Mouse (Mus musculus): Measurements from ENCODE around the gene Nup93. TPM values are rescaled to one million over a fixed set of nuclear protein-coding genes. Genes with fewer than 3 reads are reported as not detected.

Gene Nup93
- polyA plus RNA-seq (2012; rRNA removed; ENCODE audit: low replicate concordance), result 11.8 and 16.8 TPM in 2 replicates

GRCm38 (mm10) chr8:94214252-94215173 lies at the start of gene Nup93:
Nup93 (plus strand) TSS chr8:94214564.

DNA sequence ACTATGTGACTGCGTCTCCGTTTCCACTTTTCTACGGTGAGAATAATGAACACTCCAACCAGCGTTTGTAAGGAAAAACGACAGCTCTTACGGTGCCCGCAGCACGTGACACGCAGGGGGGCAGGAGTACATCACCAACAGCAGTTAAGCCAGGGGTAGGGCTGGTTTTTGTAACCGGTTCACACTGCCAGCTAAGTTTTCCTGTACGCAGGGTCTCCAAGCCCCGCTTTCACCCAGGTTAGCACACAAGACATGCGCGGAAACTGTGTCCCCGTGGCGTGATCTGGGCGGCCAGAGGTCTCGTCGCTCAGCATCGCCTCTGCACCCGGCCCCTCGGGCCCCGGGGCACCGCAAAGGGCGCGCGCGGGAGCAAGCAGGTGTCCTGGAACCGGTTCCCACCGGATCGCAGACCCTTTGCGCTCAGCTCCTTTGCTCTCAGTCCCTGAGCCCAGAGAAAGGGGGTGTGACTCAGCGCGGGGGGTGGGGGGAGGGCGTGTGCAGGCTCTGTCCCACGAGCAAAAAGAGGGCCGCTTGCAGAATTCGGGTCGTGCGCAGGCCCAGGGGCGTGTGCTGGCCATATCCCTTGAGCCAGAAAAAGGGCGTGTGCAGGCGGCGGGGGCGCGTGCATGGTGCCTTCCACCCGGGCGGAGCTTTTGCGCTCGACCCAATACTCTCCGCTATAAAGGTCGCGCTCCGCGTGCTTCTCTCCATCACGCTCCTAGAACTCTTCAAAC lies 42.1 kb upstream of the Nup93 start, which contains the start of gene Mt2:
Gene Mt2, plus strand, starts transcription at position 590 of the 734 bp plus-strand sequence.

GRCm38 (mm10) chr8:94178857-94179712 lies 35.3 kb upstream of the Nup93 start, which contains the start of gene Mt1:
Mt1 (plus strand) TSS chr8:94179082.

DNA sequence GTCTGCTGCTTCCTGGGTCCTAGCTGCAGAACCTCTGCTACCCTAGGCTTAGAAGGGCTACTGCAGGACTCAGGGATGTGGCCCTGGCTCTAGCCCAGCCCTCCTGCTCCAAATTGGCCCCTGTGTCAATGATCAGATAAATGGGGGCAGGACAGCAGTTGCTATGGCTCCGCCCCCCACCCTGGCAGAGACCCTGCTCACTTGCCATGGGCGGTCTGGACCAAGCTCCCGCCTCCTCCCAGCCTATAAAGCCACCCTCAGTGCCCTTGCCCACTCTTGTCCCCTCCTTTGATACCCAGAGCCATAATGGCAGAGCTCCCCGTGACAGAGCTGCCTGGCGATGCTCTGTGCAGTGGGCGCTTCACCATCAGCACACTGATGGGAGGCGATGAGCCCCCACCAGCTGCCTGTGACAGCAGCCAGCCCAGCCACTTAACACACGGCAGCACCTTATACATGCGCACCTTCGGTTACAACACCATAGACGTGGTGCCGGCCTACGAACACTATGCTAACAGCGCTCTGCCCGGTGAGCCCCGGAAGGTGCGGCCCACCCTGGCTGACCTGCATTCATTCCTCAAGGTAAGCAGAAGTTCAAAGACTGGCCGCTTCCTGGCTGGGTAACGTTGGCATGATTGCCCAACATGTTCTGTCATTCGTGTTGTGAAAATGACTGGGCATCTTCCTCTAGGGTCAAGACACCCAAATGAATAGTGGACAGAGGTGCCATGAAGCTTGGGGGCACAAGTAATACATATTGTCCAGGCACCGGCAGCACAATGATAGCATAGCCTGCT lies 114.8 kb downstream of the Nup93 start, which contains the start of gene Slc12a3:
Gene Slc12a3, plus strand, starts transcription at position 270 of the 797 bp plus-strand sequence.

Other genes with a start within 250 kb of the Nup93 start
- gene Amfr, start 201.7 kb upstream of the Nup93 start, polyA plus RNA-seq (2012; rRNA removed; ENCODE audit: low replicate concordance), result 115 and 141 TPM in 2 replicates
- 15.0 and 71.3 TPM in 2 replicates for gene Nudt21, start 177.5 kb upstream of the Nup93 start, polyA plus RNA-seq (2012; rRNA removed; ENCODE audit: low replicate concordance)
- 4.9 and 11.1 TPM in 2 replicates for gene Ogfod1, start 177.4 kb upstream of the Nup93 start, polyA plus RNA-seq (2012; rRNA removed; ENCODE audit: low replicate concordance)
- 14.3 and 20.1 TPM in 2 replicates for gene Bbs2, start 115.6 kb upstream of the Nup93 start, polyA plus RNA-seq (2012; rRNA removed; ENCODE audit: low replicate concordance)
- 0.76 and 7.8 TPM in 2 replicates for gene Mt4, start 77.4 kb upstream of the Nup93 start, polyA plus RNA-seq (2012; rRNA removed; ENCODE audit: low replicate concordance)
- gene Mt3, start 62.0 kb upstream of the Nup93 start, polyA plus RNA-seq (2012; rRNA removed; ENCODE audit: low replicate concordance), result 0.81 and 1.4 TPM in 2 replicates
- 25.6 and 29.5 TPM in 2 replicates for gene Mt2, start 41.9 kb upstream of the Nup93 start, polyA plus RNA-seq (2012; rRNA removed; ENCODE audit: low replicate concordance)
- gene Mt1, start 35.5 kb upstream of the Nup93 start, polyA plus RNA-seq (2012; rRNA removed; ENCODE audit: low replicate concordance), result 682 and 757 TPM in 2 replicates
- 0.27 and 0.44 TPM in 2 replicates for gene Slc12a3, start 114.6 kb downstream of the Nup93 start, polyA plus RNA-seq (2012; rRNA removed; ENCODE audit: low replicate concordance)
- 187 and 260 TPM in 2 replicates for gene Herpud1, start 171.9 kb downstream of the Nup93 start, polyA plus RNA-seq (2012; rRNA removed; ENCODE audit: low replicate concordance)
- gene Nlrc5, start 219.8 kb downstream of the Nup93 start, polyA plus RNA-seq (2012; rRNA removed; ENCODE audit: low replicate concordance), result 37.2 and 46.1 TPM in 2 replicates

Data from mammary gland, adult 2 months (tissue).